ENCODE assay signal across 11 mouse cellular contexts in genomic region chr2:181577981-181578581, GRCm38 (mm10). TPM values are rescaled to one million over a fixed set of nuclear protein-coding genes. Genes with fewer than 3 reads are reported as not detected.
DNase-seq lines count a peak whose midpoint lies in the region; ATAC-seq and TF ChIP-seq lines count a peak whose summit lies in the region.
"Had no signal": no experiment of that assay in that cellular context is flagged by ENCODE, and none has a peak within 500 bp of the region (broad histone marks: within the 10 kb centered on the region; RNA-seq: fewer than 3 reads in every experiment).

No protein-coding gene starts in this region.

- no peak for ATAC-seq in embryonic facial prominence, embryonic 13.5 days (ENCODE audit: insufficient number of reproducible peaks, insufficient read depth, low FRiP score, low TSS enrichment, low read depth)
- ATAC-seq in stomach, embryonic 16.5 days (ENCODE audit: insufficient read depth, low FRiP score), result no peak
- ATAC-seq: forebrain, embryonic 15.5 days; intestine, embryonic 15.5 days had no signal

- DNase-seq in heart, adult 2 months, result peak; percentile 17 to 19
- no peak for DNase-seq in heart, adult 8-10 months (ENCODE audit: low spot score)
- peak; percentile 0 for DNase-seq in ovary, postnatal 10 days (ENCODE audit: low spot score)
- DNase-seq in ovary, postnatal 14 days (ENCODE audit: low spot score), result no peak
- DNase-seq in urinary bladder, postnatal 25 days (ENCODE audit: low spot score), result no peak
- no peak for DNase-seq in retina, embryonic 14.5 days (ENCODE audit: low spot score)
- DNase-seq: lung, postnatal 10 days had no signal

- no peak overlapping the region for H3K4me3 ChIP-seq in heart, adult 2 months
- no peak overlapping the region for H3K4me3 ChIP-seq in embryonic facial prominence, embryonic 13.5 days
- no peak overlapping the region for H3K4me3 ChIP-seq in stomach, embryonic 16.5 days (replicated peaks; ENCODE audit: low read length)
- H3K4me3 ChIP-seq: forebrain, embryonic 15.5 days; intestine, embryonic 15.5 days had no signal

- H3K27ac ChIP-seq in heart, adult 2 months, result peak overlapping the region; percentile 66
- no peak overlapping the region for H3K27ac ChIP-seq in embryonic facial prominence, embryonic 13.5 days
- H3K27ac ChIP-seq in stomach, embryonic 16.5 days (ENCODE audit: low read length), result no peak overlapping the region
- H3K27ac ChIP-seq: forebrain, embryonic 15.5 days; intestine, embryonic 15.5 days had no signal

- no peaks in the 10 kb centered on the region for H3K9me3 ChIP-seq in embryonic facial prominence, embryonic 13.5 days
- H3K9me3 ChIP-seq in stomach, embryonic 16.5 days (replicated peaks; ENCODE audit: control insufficient read depth, low read length), result no peaks in the 10 kb centered on the region
- H3K9me3 ChIP-seq: forebrain, embryonic 15.5 days; intestine, embryonic 15.5 days had no signal

- TF ChIP-seq EP300 in heart, adult 2 months (IDR thresholded peaks at IDR 0.05; ENCODE audit: insufficient read depth, low read depth, low read length), result no peak

- no peaks in the 10 kb centered on the region for H3K36me3 ChIP-seq in heart, adult 2 months (ENCODE audit: control insufficient read depth, insufficient read depth, low read length)
- H3K36me3 ChIP-seq in embryonic facial prominence, embryonic 13.5 days, result peaks cover 23% of the 10 kb centered on the region
- H3K36me3 ChIP-seq in stomach, embryonic 16.5 days (ENCODE audit: control insufficient read depth, insufficient read depth, low read length), result peaks cover 3% of the 10 kb centered on the region; the same call in 1 of the 2 replicates

- WGBS in heart, adult 2 months, result 39% methylated on average over 7 of the region's 7 CpGs
- WGBS in embryonic facial prominence, embryonic 13.5 days, result 80% methylated on average over 7 of the region's 7 CpGs
- WGBS in stomach, embryonic 16.5 days, result 63% methylated on average over 7 of the region's 7 CpGs

- peaks cover 6% of the 10 kb centered on the region; the same call in 1 of the 2 replicates for H3K4me1 ChIP-seq in heart, adult 2 months (ENCODE audit: control insufficient read depth, insufficient read depth, low read length)
- H3K4me1 ChIP-seq in embryonic facial prominence, embryonic 13.5 days, result peaks cover 26% of the 10 kb centered on the region
- peaks cover 34% of the 10 kb centered on the region for H3K4me1 ChIP-seq in stomach, embryonic 16.5 days (ENCODE audit: control insufficient read depth, insufficient read depth, low read length)

- no peak overlapping the region for H3K9ac ChIP-seq in heart, adult 2 months (ENCODE audit: low read depth, low read length)
- peak overlapping the region; percentile 47; the same call in 1 of the 2 replicates for H3K9ac ChIP-seq in embryonic facial prominence, embryonic 13.5 days
- H3K9ac ChIP-seq in stomach, embryonic 16.5 days (ENCODE audit: low read length), result peak overlapping the region; percentile 34
- H3K9ac ChIP-seq: forebrain, embryonic 15.5 days; intestine, embryonic 15.5 days had no signal

- TF ChIP-seq CTCF in heart, adult 2 months (IDR thresholded peaks at IDR 0.05), result no peak

- intact Hi-C loops in heart, adult 2 months (cut with DNase I), result no loop called here

- no peaks in the 10 kb centered on the region for H3K27me3 ChIP-seq in heart, adult 2 months (ENCODE audit: control insufficient read depth, insufficient read depth, low read length)
- H3K27me3 ChIP-seq in embryonic facial prominence, embryonic 13.5 days, result no peaks in the 10 kb centered on the region
- no peaks in the 10 kb centered on the region for H3K27me3 ChIP-seq in stomach, embryonic 16.5 days (ENCODE audit: control insufficient read depth, insufficient read depth, low read length)
- H3K27me3 ChIP-seq: forebrain, embryonic 15.5 days; intestine, embryonic 15.5 days had no signal

- no peak for TF ChIP-seq POLR2A in heart, adult 2 months (IDR thresholded peaks at IDR 0.05; ENCODE audit: insufficient read depth, low read depth, low read length)

- no peaks in the 10 kb centered on the region for H3K79me2 ChIP-seq in heart, adult 2 months (replicated peaks; ENCODE audit: control insufficient read depth, insufficient read depth, low read length)

- no peak overlapping the region for H3K4me2 ChIP-seq in embryonic facial prominence, embryonic 13.5 days
- peak overlapping the region; percentile 5; the same call in 1 of the 2 replicates for H3K4me2 ChIP-seq in stomach, embryonic 16.5 days (ENCODE audit: low read depth, low read length)
- H3K4me2 ChIP-seq: forebrain, embryonic 15.5 days had no signal

RNA-seq across cellular contexts. Expression of gene Uckl1, which starts 6.6 kb away (rescaled TPM):
- 10 to 100 TPM; 31.3 to 32.5 TPM for total RNA-seq in heart, adult 2 months (2021)
- 115 and 156 TPM in 2 replicates for polyA plus RNA-seq in heart, adult 2 months (2012; rRNA removed)
- total RNA-seq in heart, adult 8-10 months (2022), result 10 to 100 TPM; 26.8 to 39.2 (median 35.0) TPM
- polyA plus RNA-seq in embryonic facial prominence, embryonic 13.5 days (2015; fragmentation: Nextera tagmentation; extraction: Ambion mirVana), result 41.1 and 57.1 TPM in 2 replicates
- 70.9 and 83.3 TPM in 2 replicates for polyA plus RNA-seq in stomach, embryonic 16.5 days (2015; fragmentation: Nextera tagmentation; extraction: Ambion mirVana)

RNA-seq across cellular contexts. Expression of gene Prpf6, which starts 13.6 kb away (rescaled TPM):
- 10 to 100 TPM; 35.3 to 38.6 TPM for total RNA-seq in heart, adult 2 months (2021)
- polyA plus RNA-seq in heart, adult 2 months (2012; rRNA removed), result 13.8 and 19.1 TPM in 2 replicates
- total RNA-seq in heart, adult 8-10 months (2022), result 10 to 100 TPM; 34.3 to 42.6 (median 35.0) TPM
- 64.0 and 68.9 TPM in 2 replicates for polyA plus RNA-seq in embryonic facial prominence, embryonic 13.5 days (2015; fragmentation: Nextera tagmentation; extraction: Ambion mirVana)
- polyA plus RNA-seq in stomach, embryonic 16.5 days (2015; fragmentation: Nextera tagmentation; extraction: Ambion mirVana), result 58.9 and 59.1 TPM in 2 replicates

RNA-seq across cellular contexts. Expression of gene Zfp512b, which starts 14.5 kb away (rescaled TPM):
- 10 to 100 TPM; 13.2 to 16.9 TPM for total RNA-seq in heart, adult 2 months (2021)
- 20.6 and 25.9 TPM in 2 replicates for polyA plus RNA-seq in heart, adult 2 months (2012; rRNA removed)
- 10 to 100 TPM; 11.0 to 18.7 (median 14.0) TPM for total RNA-seq in heart, adult 8-10 months (2022)
- 70.9 and 81.1 TPM in 2 replicates for polyA plus RNA-seq in embryonic facial prominence, embryonic 13.5 days (2015; fragmentation: Nextera tagmentation; extraction: Ambion mirVana)
- polyA plus RNA-seq in stomach, embryonic 16.5 days (2015; fragmentation: Nextera tagmentation; extraction: Ambion mirVana), result 32.6 and 33.8 TPM in 2 replicates

RNA-seq across cellular contexts. Expression of gene Samd10, which starts 20.9 kb away (rescaled TPM):
- 1 to 10 TPM; 1.0 to 1.6 TPM for total RNA-seq in heart, adult 2 months (2021)
- 5.1 and 6.4 TPM in 2 replicates for polyA plus RNA-seq in heart, adult 2 months (2012; rRNA removed)
- 1 to 10 TPM; 1.2 to 1.6 (median 1.5) TPM for total RNA-seq in heart, adult 8-10 months (2022)
- 9.3 and 10.4 TPM in 2 replicates for polyA plus RNA-seq in embryonic facial prominence, embryonic 13.5 days (2015; fragmentation: Nextera tagmentation; extraction: Ambion mirVana)
- 25.7 and 26.7 TPM in 2 replicates for polyA plus RNA-seq in stomach, embryonic 16.5 days (2015; fragmentation: Nextera tagmentation; extraction: Ambion mirVana)

RNA-seq across cellular contexts. Expression of gene Dnajc5, which starts 57.8 kb away (rescaled TPM):
- 10 to 100 TPM; 62.3 to 71.5 TPM for total RNA-seq in heart, adult 2 months (2021)
- polyA plus RNA-seq in heart, adult 2 months (2012; rRNA removed), result 43.4 and 68.9 TPM in 2 replicates
- 10 to 100 TPM; 57.8 to 71.4 (median 65.0) TPM for total RNA-seq in heart, adult 8-10 months (2022)
- 97.2 and 101 TPM in 2 replicates for polyA plus RNA-seq in embryonic facial prominence, embryonic 13.5 days (2015; fragmentation: Nextera tagmentation; extraction: Ambion mirVana)
- 77.5 and 84.9 TPM in 2 replicates for polyA plus RNA-seq in stomach, embryonic 16.5 days (2015; fragmentation: Nextera tagmentation; extraction: Ambion mirVana)

Comparison
In these comparisons a context has a peak if more than half of its experiments do, and no peak if none do; other contexts are left out.
1. DNase-seq: peak in heart, adult 2 months (2 of 2) and ovary, postnatal 10 days (single experiment); none in heart, adult 8-10 months (single experiment), ovary, postnatal 14 days (single experiment), urinary bladder, postnatal 25 days (single experiment) and retina, embryonic 14.5 days (single experiment).